Mouse (Mus musculus): ENCODE measurements around the gene Kif1bp. TPM values are rescaled to one million over a fixed set of nuclear protein-coding genes. Genes with fewer than 3 reads are reported as not detected.

Kif1bp gene
- total RNA-seq, 2 experiments from 2014 or later: 18.1 to 23.6 TPM

- ATAC-seq (ENCODE audit: poor library complexity, severe bottlenecking): 0 out of 2 replicates have a peak, but pooled peaks have one; percentile 24
These were observed 20.5 kb downstream of the Kif1bp start for GRCm38 (mm10) chr10:62557736-62558135.

DNA sequence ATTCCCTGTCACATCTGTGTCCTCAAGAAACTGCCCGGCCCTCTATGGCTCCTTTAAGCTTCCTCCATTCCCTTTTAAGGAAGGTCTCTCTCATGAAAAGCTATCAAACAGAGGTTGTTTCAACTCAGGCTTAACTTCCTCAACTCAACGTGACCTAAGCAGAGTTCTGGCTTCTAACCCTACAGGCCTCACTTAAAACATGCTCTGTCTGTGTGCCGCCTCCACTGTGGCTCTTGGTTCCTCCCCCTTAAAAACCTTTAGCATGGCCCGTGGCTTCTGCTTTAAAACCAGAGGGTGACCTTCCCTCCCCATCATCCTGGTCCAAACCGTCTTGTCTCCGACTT is 21.7 kb downstream of the Kif1bp start:
- peak; percentile 67 for ATAC-seq (ENCODE audit: poor library complexity, severe bottlenecking)

GRCm38 (mm10) chr10:62555705-62556557 is 22.3 kb downstream of the Kif1bp start:
- no peak for ATAC-seq (ENCODE audit: poor library complexity, severe bottlenecking)

DNA sequence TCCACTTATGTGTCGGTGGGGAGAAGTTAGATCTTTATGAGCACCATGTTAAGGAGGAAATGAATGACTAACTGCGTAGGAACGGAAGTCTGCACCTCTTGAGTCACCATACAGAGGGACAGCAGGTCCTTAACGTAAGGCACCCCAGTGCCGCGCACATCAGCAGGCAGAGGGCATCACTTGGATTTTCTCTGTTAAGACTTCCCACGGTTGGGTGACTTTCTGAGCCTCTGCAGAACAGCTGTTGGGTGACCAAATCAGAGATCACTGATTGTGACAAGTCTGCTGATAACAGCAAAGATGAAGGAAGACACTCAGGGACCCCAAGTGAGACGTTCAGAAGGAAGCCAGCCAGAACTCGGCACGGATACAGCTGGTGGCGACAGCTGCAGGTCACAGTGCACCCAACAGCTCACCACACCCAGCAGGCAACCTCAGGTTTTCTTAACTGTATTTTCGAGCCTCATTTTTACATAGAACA is 24.6 kb downstream of the Kif1bp start:
- ATAC-seq (ENCODE audit: poor library complexity, severe bottlenecking): peak; percentile 85

GRCm38 (mm10) chr10:62550787-62551300 is 27.4 kb downstream of the Kif1bp start:
- ATAC-seq (ENCODE audit: poor library complexity, severe bottlenecking): no peak

DNA sequence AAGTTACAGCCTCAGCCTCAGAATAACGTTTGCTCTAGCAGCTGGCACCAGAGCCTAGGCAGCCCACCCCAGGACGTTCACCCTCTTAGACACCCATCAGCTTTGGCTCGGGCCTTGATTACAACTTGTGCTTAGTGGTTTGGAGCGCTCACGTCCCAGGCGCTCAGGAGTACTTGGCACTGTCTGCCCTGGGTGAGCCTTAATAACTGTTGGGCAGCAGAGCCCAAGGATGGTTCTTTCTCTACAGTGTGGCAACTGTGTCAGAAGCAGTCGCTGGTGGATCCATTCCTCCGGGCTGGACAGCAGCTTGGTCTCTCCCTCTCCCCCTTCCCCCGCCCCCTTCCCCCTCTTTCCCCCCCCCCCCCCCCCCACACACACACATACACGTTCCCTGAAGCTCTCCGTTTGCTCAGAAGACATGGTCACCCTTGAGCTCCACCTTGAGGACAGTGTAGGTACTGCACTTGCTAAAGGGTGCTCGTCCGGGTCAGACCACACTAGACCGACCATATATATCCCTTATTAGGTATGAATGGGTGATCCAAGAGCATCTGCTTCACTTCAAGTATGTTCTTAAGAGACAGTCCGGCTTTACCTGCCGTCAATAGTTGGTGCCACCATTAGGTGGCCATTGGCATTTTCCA is 28.6 kb downstream of the Kif1bp start:
- ATAC-seq (ENCODE audit: poor library complexity, severe bottlenecking): peak; percentile 67

GRCm38 (mm10) chr10:62546441-62546840 is 31.8 kb downstream of the Kif1bp start:
- ATAC-seq (ENCODE audit: poor library complexity, severe bottlenecking): no peak

DNA sequence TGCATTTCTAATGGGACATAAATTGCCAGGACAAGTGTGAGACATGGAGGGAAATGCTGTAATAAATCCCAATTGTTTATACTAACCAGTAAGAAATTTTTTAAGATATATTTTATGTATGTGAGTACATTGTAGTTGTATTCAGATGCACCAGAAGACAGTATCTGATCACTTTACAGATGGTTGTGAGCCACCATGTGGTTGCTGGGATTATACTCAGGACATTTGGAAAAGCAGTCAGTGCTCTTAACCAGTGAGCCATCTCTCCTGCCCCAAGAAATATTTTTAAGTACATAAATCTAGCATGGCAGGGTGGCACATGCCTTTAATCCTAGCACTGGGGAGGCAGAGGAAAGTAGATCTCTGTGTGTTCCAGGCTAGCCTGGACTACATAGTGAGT is 32.5 kb downstream of the Kif1bp start:
- no peak for ATAC-seq (ENCODE audit: poor library complexity, severe bottlenecking)

DNA sequence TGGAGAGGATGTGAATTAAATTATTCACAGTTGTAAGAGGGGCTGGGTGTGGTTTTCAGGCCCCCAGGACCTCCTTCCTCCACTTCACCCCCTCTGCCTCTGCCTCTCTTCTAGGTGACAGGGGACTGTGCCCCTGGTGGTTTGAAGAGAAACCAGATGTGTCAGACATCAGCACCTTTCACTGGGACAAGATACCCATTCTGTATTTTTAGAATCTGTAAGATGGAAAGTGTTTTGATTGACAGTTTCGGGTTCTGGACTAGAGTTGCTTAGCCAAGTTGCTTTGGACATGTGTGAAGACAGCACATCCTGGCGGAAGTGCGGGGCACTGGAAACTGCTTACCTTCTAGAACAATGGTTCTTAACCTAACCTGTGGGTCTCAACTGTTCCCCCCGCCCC is 33.9 kb downstream of the Kif1bp start:
- no peak for ATAC-seq (ENCODE audit: poor library complexity, severe bottlenecking)

DNA sequence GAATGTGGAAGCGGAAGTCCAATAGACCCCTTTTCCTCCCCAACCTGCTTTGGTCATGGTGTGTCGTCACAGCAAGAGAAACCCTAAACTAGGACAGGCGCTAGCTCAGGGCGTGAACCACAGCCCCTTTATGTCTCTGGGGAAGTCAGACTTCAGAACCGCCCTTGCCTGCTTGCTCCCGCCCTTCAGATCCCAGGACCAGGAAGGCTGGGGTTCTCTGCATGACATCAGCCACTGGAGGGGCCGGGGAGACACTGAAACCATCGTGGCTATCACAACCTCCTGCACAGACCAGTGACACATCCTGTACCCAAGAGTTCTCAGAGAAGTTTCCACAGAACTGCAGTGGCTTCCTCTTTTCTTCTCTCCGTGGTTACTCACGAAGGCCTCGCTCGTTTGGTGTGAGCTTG is 34.9 kb downstream of the Kif1bp start:
- ATAC-seq (ENCODE audit: poor library complexity, severe bottlenecking): peak; percentile 81

DNA sequence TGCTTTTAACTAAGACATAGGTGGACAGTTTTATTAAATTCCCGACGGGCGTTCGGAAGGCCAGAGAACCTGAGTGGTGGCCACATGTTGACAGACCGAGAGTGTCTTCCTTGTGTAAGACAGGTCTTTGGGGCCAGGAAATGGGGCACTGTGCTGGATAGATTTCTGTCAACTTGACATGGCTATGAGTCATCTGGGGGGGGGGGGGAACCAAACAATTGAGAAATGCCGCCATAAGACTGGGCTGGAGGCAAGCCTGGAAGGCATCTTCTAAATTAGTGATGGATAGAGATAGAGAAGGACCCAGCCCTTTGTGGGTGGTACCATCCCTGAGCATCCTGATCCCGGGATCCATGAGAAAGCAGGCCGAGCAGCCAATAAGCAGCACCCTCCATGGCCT is 35.3 kb downstream of the Kif1bp start:
- peak; percentile 22 for ATAC-seq (ENCODE audit: poor library complexity, severe bottlenecking)

GRCm38 (mm10) chr10:62542507-62542906 is 35.8 kb downstream of the Kif1bp start:
- no peak for ATAC-seq (ENCODE audit: poor library complexity, severe bottlenecking)

- ATAC-seq (ENCODE audit: poor library complexity, severe bottlenecking): peak; percentile 46
These were observed 36.8 kb downstream of the Kif1bp start for GRCm38 (mm10) chr10:62541499-62541898.

GRCm38 (mm10) chr10:62540800-62541199 is 37.5 kb downstream of the Kif1bp start:
- ATAC-seq (ENCODE audit: poor library complexity, severe bottlenecking): peak; percentile 2

GRCm38 (mm10) chr10:62534509-62534908 is 43.7 kb downstream of the Kif1bp start:
- no peak for ATAC-seq (ENCODE audit: poor library complexity, severe bottlenecking)

DNA sequence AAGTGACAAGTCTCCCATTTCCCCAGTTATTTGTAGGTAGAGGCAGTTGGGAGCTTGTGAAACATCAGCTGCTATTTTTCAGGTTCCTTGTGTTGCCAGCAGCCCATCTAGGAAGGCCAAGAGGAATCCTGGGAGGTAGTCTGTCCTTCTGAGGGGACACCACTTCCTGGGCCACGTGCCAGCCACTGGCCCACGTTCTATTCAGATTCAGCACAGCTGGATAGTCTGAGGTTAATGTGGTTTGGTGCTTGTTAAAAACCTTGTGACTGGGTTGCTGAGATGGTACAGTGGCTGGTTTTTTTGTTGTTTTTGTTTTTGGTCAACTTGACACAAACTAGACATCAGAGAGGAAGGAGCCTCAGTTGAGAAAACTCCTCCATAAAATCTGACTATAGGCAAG is 45.4 kb downstream of the Kif1bp start:
- no peak; the same call in 1 of the 2 replicates for ATAC-seq (ENCODE audit: poor library complexity, severe bottlenecking)

DNA sequence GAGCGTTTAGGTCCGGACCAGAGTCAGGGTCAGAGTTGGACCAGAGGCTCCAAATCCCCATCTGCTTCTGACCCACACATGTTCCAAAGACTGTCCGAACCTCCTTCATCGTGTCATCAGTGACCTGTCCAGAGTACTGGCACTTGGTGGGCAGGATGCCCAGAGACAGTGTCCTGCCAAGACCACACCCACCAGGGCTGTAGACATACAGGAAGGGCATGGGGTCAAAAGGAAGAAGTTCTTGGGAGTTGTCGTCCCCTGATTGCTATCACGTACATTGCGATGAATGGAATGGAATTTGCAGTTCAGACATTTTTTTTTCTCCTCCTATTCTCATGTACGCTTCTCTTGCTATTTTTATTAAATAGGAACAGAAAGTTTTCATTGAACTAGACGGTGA is 48.1 kb downstream of the Kif1bp start:
- peak; percentile 80 for ATAC-seq (ENCODE audit: poor library complexity, severe bottlenecking)

DNA sequence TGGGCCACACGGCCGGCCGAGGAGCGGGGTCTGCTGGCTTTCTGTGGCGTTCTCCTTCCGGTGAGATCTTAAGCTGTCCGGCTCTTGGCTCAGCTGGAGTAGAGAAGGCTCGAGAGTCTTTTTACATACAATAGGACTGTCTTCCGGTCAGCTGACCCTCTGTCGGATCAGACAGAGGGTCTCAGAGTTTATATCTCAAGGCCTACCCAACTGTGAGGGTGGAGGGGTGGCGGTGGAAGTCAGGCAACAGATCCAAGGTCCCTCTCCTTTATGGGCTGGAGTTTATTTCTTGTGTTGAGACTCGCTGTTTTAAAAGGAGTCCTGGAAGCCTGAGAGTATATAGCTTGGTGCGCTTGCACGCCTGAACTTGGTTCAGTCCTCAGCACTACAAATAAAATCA is 50.9 kb downstream of the Kif1bp start, which contains the start of gene Srgn:
Gene Srgn, minus strand, starts transcription at position 101 of the 400 bp plus-strand sequence.
- ATAC-seq (ENCODE audit: poor library complexity, severe bottlenecking): no peak

- no peak for ATAC-seq (ENCODE audit: poor library complexity, severe bottlenecking)
These were observed 55.8 kb downstream of the Kif1bp start for GRCm38 (mm10) chr10:62522346-62522950.

DNA sequence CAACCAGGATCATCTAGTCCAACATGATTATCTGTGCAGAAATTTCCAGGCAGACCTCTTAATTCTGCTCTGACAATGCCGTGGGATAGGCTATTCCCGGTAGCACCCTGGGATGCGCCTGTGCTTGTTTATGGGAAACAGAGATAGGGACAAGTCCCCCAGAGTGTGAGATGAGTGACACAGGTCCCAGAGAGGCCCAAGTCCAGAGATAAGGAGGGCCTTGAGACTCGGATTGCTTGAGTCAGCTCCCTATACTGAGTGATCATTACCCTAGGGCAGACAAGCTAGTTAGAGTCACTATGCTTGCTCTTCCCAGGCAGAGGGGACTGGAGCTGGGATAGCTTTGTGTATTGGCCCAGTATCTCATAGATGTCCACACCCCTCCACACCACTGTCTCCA is 56.5 kb downstream of the Kif1bp start:
- no peak for ATAC-seq (ENCODE audit: poor library complexity, severe bottlenecking)

DNA sequence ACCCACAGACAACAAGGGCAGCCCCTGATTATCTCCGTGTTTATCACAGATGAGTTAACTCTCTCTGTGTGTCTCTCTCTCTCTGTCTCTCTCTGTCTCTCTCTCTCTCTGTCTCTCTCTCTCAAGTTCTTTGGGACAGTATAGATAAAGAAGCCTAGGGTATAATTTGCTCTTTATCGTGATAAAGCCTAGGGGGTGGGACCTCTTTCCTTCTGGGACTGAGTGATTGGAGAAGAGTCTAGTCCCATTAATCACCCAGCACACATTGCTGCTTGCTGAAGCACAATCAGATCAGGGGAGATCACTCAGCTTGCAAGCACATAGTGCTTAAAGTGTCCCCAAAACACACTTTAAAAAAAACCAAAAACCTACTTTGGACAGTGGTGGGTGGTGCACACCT is 57.3 kb downstream of the Kif1bp start:
- no peak for ATAC-seq (ENCODE audit: poor library complexity, severe bottlenecking)

Measured in megakaryocyte, adult 5-6 weeks (primary cell).